Mouse (Mus musculus) frontal cortex, adult 2 months (tissue): Measurements from ENCODE around the gene Mapkapk2. TPM values are rescaled to one million over a fixed set of nuclear protein-coding genes. Genes with fewer than 3 reads are reported as not detected.
A peak's percentile ranks its signal among the peaks of the same experiment; 100 is the strongest.

Experiments used
- DNase-seq, 2 experiments: peaks; one replicate each; pipeline ENCODE4 v3.0.0; 2022; ENCODE audit warnings: low spot score in 1 of 2; ENCODE audit errors: extremely low spot score in 1 of 2
- polyA plus RNA-seq: library from polyadenylated mRNA; depleted of rRNA; stranded (reverse); fragments of >200 nt; gene quantifications from 2 replicates; pipeline ENCODE4 v1.2.3, GENCODE M21; 2012

Gene Mapkapk2
- polyA plus RNA-seq, 1 experiment, result 28.6 TPM

GRCm38 (mm10) chr1:131053239-131053638 is 44.4 kb downstream of the Mapkapk2 start:
- peak; percentile 63 to 91 for DNase-seq

- peak; percentile 52 to 71 for DNase-seq
These were observed 46.6 kb downstream of the Mapkapk2 start for GRCm38 (mm10) chr1:131051073-131051472.

GRCm38 (mm10) chr1:131050617-131051016 is 47.0 kb downstream of the Mapkapk2 start:
- DNase-seq, result no peak

GRCm38 (mm10) chr1:131050011-131050410 is 47.6 kb downstream of the Mapkapk2 start:
- no peak for DNase-seq

- DNase-seq, result no peak
These were observed 48.2 kb downstream of the Mapkapk2 start for GRCm38 (mm10) chr1:131049361-131049806.

GRCm38 (mm10) chr1:131048946-131049345 is 48.7 kb downstream of the Mapkapk2 start:
- DNase-seq, result no peak

- no peak for DNase-seq
These were observed 49.3 kb downstream of the Mapkapk2 start for GRCm38 (mm10) chr1:131048121-131048863.

- no peak for DNase-seq
These were observed 51.0 kb downstream of the Mapkapk2 start for GRCm38 (mm10) chr1:131046607-131047006.

GRCm38 (mm10) chr1:131045723-131046355 is 51.8 kb downstream of the Mapkapk2 start:
- no peak for DNase-seq

GRCm38 (mm10) chr1:131043636-131044035 is 54.0 kb downstream of the Mapkapk2 start:
- no peak for DNase-seq

GRCm38 (mm10) chr1:131042721-131043120 is 54.9 kb downstream of the Mapkapk2 start:
- DNase-seq, result no peak

GRCm38 (mm10) chr1:131042263-131042662 is 55.4 kb downstream of the Mapkapk2 start:
- no peak for DNase-seq

- no peak for DNase-seq
These were observed 58.1 kb downstream of the Mapkapk2 start for GRCm38 (mm10) chr1:131039479-131039878.

- DNase-seq, result no peak
These were observed 59.1 kb downstream of the Mapkapk2 start for GRCm38 (mm10) chr1:131038415-131039017.

GRCm38 (mm10) chr1:131038001-131038400 is 59.6 kb downstream of the Mapkapk2 start:
- DNase-seq, result no peak

- DNase-seq, result no peak
These were observed 66.4 kb downstream of the Mapkapk2 start for GRCm38 (mm10) chr1:131031267-131031666.

- DNase-seq, result no peak
These were observed 67.4 kb downstream of the Mapkapk2 start for GRCm38 (mm10) chr1:131030261-131030660.

GRCm38 (mm10) chr1:131029215-131029614 is 68.4 kb downstream of the Mapkapk2 start:
- no peak for DNase-seq

GRCm38 (mm10) chr1:131025843-131026190 is 71.8 kb downstream of the Mapkapk2 start:
- DNase-seq, result no peak

- no peak for DNase-seq
These were observed 72.5 kb downstream of the Mapkapk2 start for GRCm38 (mm10) chr1:131024900-131025842.
